Mouse (Mus musculus) spleen, adult 2 months (tissue): ENCODE measurements around the gene Cacna2d1. TPM values are rescaled to one million over a fixed set of nuclear protein-coding genes. Genes with fewer than 3 reads are reported as not detected.

ENCODE experiments used
- DNase-seq, 2 experiments: peaks; one replicate each; pipeline versions ENCODE4 v3.0.0 to v3.0.0-alpha.2; 2012 to 2021; ENCODE audit warnings: low spot score in 2 of 2, low read depth in 1 of 2
- H3K27ac ChIP-seq: fragments of 200-500 bp; 2 replicates; pipeline ENCODE4 v1.5.1; 2012; ENCODE audit warnings: low read length, inconsistent platforms; ENCODE audit not compliant: insufficient read depth
- H3K27me3 ChIP-seq: fragments of 200-500 bp; 2 replicates; pipeline ENCODE4 v1.6.1; 2012; ENCODE audit warnings: mild to moderate bottlenecking, moderate library complexity, low read length, inconsistent platforms; ENCODE audit not compliant: control insufficient read depth, insufficient read depth
- H3K36me3 ChIP-seq: fragments of 200-500 bp; 2 replicates; pipeline ENCODE4 v1.6.1; 2012; ENCODE audit warnings: mild to moderate bottlenecking, low read length, inconsistent platforms; ENCODE audit not compliant: control insufficient read depth, insufficient read depth
- H3K4me1 ChIP-seq: fragments of 200-500 bp; 2 replicates; pipeline ENCODE4 v1.6.1; 2011; ENCODE audit warnings: inconsistent platforms; ENCODE audit not compliant: control insufficient read depth, insufficient read depth, insufficient read length
- H3K4me3 ChIP-seq: fragments of 200-500 bp; 2 replicates; pipeline ENCODE4 v1.5.1; 2011; ENCODE audit warnings: mild to moderate bottlenecking, inconsistent platforms; ENCODE audit not compliant: insufficient read depth, insufficient read length; ENCODE audit errors: extremely low read depth
- CTCF ChIP-seq: fragments of 200-500 bp; IDR thresholded peaks from 2 replicates; pipeline ENCODE4 v1.5.1; 2011; ENCODE audit warnings: mild to moderate bottlenecking, inconsistent platforms; ENCODE audit not compliant: insufficient read depth, insufficient read length, insufficient replicate concordance; ENCODE audit errors: extremely low read depth
- POLR2A ChIP-seq: fragments of 200-500 bp; IDR thresholded peaks from 2 replicates; pipeline ENCODE4 v1.6.1; 2011; ENCODE audit warnings: low read depth, low read length, inconsistent platforms
- WGBS: fragments of 180-500 bp; shearing (Covaris S2); methylation state at CpG from one replicate; pipeline ENCODE4 v1.1.7; 2018; 5-methylcytosine and 5-hydroxymethylcytosine counted together
- polyA plus RNA-seq: library from polyadenylated mRNA; depleted of rRNA; stranded (reverse); fragments of >200 nt; gene quantifications from 2 replicates; pipeline ENCODE4 v1.2.3, GENCODE M21; 2012

Gene Cacna2d1
- polyA plus RNA-seq, 1 experiment = 0.32 TPM

- H3K36me3 ChIP-seq = no peaks in the 10 kb centered on the region
- H3K27ac ChIP-seq = no peak overlapping the region
- no peak for DNase-seq
- no peak for TF ChIP-seq POLR2A
- TF ChIP-seq CTCF = no peak
- no peaks in the 10 kb centered on the region for H3K27me3 ChIP-seq
- no peak overlapping the region for H3K4me3 ChIP-seq
- WGBS = 38% methylated on average over 7 of the region's 7 CpGs
- H3K4me1 ChIP-seq = no peaks in the 10 kb centered on the region
Measured at GRCm38 (mm10) chr5:16092540-16092939, 158.0 kb downstream of the Cacna2d1 start.

- H3K36me3 ChIP-seq = no peaks in the 10 kb centered on the region
- no peak overlapping the region for H3K27ac ChIP-seq
- TF ChIP-seq CTCF (no peak), POLR2A (no peak)
- H3K27me3 ChIP-seq = no peaks in the 10 kb centered on the region
- H3K4me1 ChIP-seq = no peaks in the 10 kb centered on the region
- DNase-seq = no peak
- 85% methylated on average over 11 of the region's 11 CpGs for WGBS
- no peak overlapping the region for H3K4me3 ChIP-seq
Measured at GRCm38 (mm10) chr5:16093071-16093693, 158.7 kb downstream of the Cacna2d1 start.

GRCm38 (mm10) chr5:16095345-16095744, 160.9 kb downstream of the Cacna2d1 start:
- Histone ChIP-seq H3K4me1 (no peaks in the 10 kb centered on the region), H3K27ac (no peak overlapping the region), H3K4me3 (no peak overlapping the region), H3K36me3 (no peaks in the 10 kb centered on the region), H3K27me3 (no peaks in the 10 kb centered on the region)
- no peak for DNase-seq
- no peak for TF ChIP-seq POLR2A
- WGBS = 78% methylated on average over 4 of the region's 4 CpGs

- no peak overlapping the region for H3K4me3 ChIP-seq
- no peak overlapping the region for H3K27ac ChIP-seq
- WGBS = 73% methylated on average over 2 of the region's 2 CpGs
- H3K4me1 ChIP-seq = no peaks in the 10 kb centered on the region
- no peak for DNase-seq
- H3K27me3 ChIP-seq = no peaks in the 10 kb centered on the region
- H3K36me3 ChIP-seq = no peaks in the 10 kb centered on the region
- TF ChIP-seq POLR2A = no peak
- TF ChIP-seq CTCF = no peak
Measured at GRCm38 (mm10) chr5:16098766-16099165, 164.3 kb downstream of the Cacna2d1 start.

- no peak overlapping the region for H3K4me3 ChIP-seq
- H3K4me1 ChIP-seq = no peaks in the 10 kb centered on the region
- H3K27me3 ChIP-seq = no peaks in the 10 kb centered on the region
- 82% methylated on average over 1 of the region's 1 CpGs for WGBS
- no peaks in the 10 kb centered on the region for H3K36me3 ChIP-seq
- no peak for DNase-seq
- TF ChIP-seq POLR2A (no peak), CTCF (no peak)
- no peak overlapping the region for H3K27ac ChIP-seq
Measured at GRCm38 (mm10) chr5:16101820-16102219, 167.3 kb downstream of the Cacna2d1 start.

GRCm38 (mm10) chr5:16105701-16106100, 171.2 kb downstream of the Cacna2d1 start:
- no peak for DNase-seq
- WGBS = 85% methylated on average over 2 of the region's 2 CpGs
- Histone ChIP-seq H3K36me3 (no peaks in the 10 kb centered on the region), H3K4me3 (no peak overlapping the region), H3K27me3 (no peaks in the 10 kb centered on the region), H3K4me1 (no peaks in the 10 kb centered on the region), H3K27ac (no peak overlapping the region)
- no peak for TF ChIP-seq POLR2A
- TF ChIP-seq CTCF = no peak

- TF ChIP-seq CTCF (no peak), POLR2A (no peak)
- Histone ChIP-seq H3K4me3 (no peak overlapping the region), H3K4me1 (no peaks in the 10 kb centered on the region), H3K27ac (no peak overlapping the region), H3K36me3 (no peaks in the 10 kb centered on the region), H3K27me3 (no peaks in the 10 kb centered on the region)
- DNase-seq = no peak
- WGBS = 88% methylated on average over 1 of the region's 1 CpGs
Measured at GRCm38 (mm10) chr5:16110643-16111042, 176.2 kb downstream of the Cacna2d1 start.
